Mouse (Mus musculus) MEL (cell line): Measurements from ENCODE around the gene Enpp7. TPM values are rescaled to one million over a fixed set of nuclear protein-coding genes. Genes with fewer than 3 reads are reported as not detected.

Experiments
- DNase-seq: peaks from one replicate; pipeline ENCODE4 v3.0.0; 2011; ENCODE audit warnings: low read depth, low spot score
- H3K27ac ChIP-seq: 2 replicates; pipeline ENCODE4 v1.5.1; 2012; ENCODE audit warnings: low read depth, mild to moderate bottlenecking, control low read depth, low read length, moderate library complexity; ENCODE audit not compliant: control insufficient read depth
- H3K27me3 ChIP-seq, 2 experiments: fragments of 150-350 bp in 1 of 2; sonication (generic) in 1 of 2; 2 replicates each; pipeline ENCODE4 v1.6.1; 2012; ENCODE audit warnings: low read length in 2 of 2, mild to moderate bottlenecking in 2 of 2, improper control_type of control experiment in 1 of 2, moderate library complexity in 1 of 2; ENCODE audit not compliant: insufficient read depth in 2 of 2, control insufficient read depth in 1 of 2
- H3K36me3 ChIP-seq, 2 experiments: 2 replicates each; pipeline ENCODE4 v1.6.1; 2012 to 2014; ENCODE audit warnings: low read length in 2 of 2, improper control_type of control experiment in 1 of 2, inconsistent platforms in 1 of 2, mild to moderate bottlenecking in 1 of 2; ENCODE audit not compliant: insufficient read depth in 2 of 2, control insufficient read depth in 1 of 2
- H3K4me1 ChIP-seq, 2 experiments: fragments of 150-350 bp in 1 of 2; sonication (generic) in 1 of 2; 2 replicates each; pipeline ENCODE4 v1.6.1; 2012; ENCODE audit warnings: low read length in 2 of 2, improper control_type of control experiment in 1 of 2, mild to moderate bottlenecking in 1 of 2; ENCODE audit not compliant: insufficient read depth in 2 of 2, control insufficient read depth in 1 of 2
- H3K4me3 ChIP-seq, 2 experiments: fragments of 150-350 bp in 1 of 2; sonication (generic) in 1 of 2; 2 replicates each; pipeline ENCODE4 v1.5.1; 2012; ENCODE audit warnings: low read depth in 2 of 2, low read length in 2 of 2, mild to moderate bottlenecking in 2 of 2, moderate library complexity in 2 of 2, control low read depth in 1 of 2, improper control_type of control experiment in 1 of 2; ENCODE audit not compliant: control insufficient read depth in 1 of 2, insufficient read depth in 1 of 2
- H3K79me2 ChIP-seq: 2 replicates; pipeline ENCODE4 v1.6.1; 2012; ENCODE audit warnings: mild to moderate bottlenecking, low read length, moderate library complexity; ENCODE audit not compliant: control insufficient read depth, poor library complexity, insufficient read depth
- H3K9ac ChIP-seq: 2 replicates; pipeline ENCODE4 v1.6.1; 2012; ENCODE audit warnings: low read depth, mild to moderate bottlenecking, control low read depth, low read length, moderate library complexity; ENCODE audit not compliant: control insufficient read depth, poor library complexity, severe bottlenecking
- H3K9me3 ChIP-seq: fragments of 150-350 bp; sonication (generic); replicated peaks from 2 replicates; pipeline ENCODE4 v1.6.1; 2012; ENCODE audit warnings: mild to moderate bottlenecking, low read length, improper control_type of control experiment, moderate library complexity; ENCODE audit not compliant: insufficient read depth
- CHD2 ChIP-seq: IDR thresholded peaks from 2 replicates; pipeline ENCODE4 v1.6.1; 2011; ENCODE audit warnings: low read length, improper control_type of control experiment
- CTCF ChIP-seq, 3 experiments: IDR thresholded peaks in 2 of 3; conservative IDR thresholded peaks in 1 of 3; 2 replicates each; pipeline ENCODE4 v1.5.1; 2011 to 2012; ENCODE audit warnings: low read length in 3 of 3, low read depth in 2 of 3, mild to moderate bottlenecking in 2 of 3, improper control_type of control experiment in 1 of 3, inconsistent platforms in 1 of 3, mixed read lengths in 1 of 3, moderate library complexity in 1 of 3; ENCODE audit not compliant: control insufficient read depth in 1 of 3, insufficient read depth in 1 of 3, poor library complexity in 1 of 3, severe bottlenecking in 1 of 3
- E2F4 ChIP-seq: IDR thresholded peaks from 2 replicates; pipeline ENCODE4 v1.6.1; 2011; ENCODE audit warnings: low read depth, low read length, improper control_type of control experiment, borderline replicate concordance
- ELF1 ChIP-seq: IDR thresholded peaks from 2 replicates; pipeline ENCODE4 v1.6.1; 2014; ENCODE audit warnings: low read depth, mild to moderate bottlenecking, inconsistent platforms, low read length, improper control_type of control experiment, moderate library complexity
- HCFC1 ChIP-seq: IDR thresholded peaks from 2 replicates; pipeline ENCODE4 v1.6.1; 2012; ENCODE audit warnings: low read depth, mild to moderate bottlenecking, inconsistent platforms, low read length, improper control_type of control experiment, moderate library complexity
- JUND ChIP-seq: IDR thresholded peaks from 2 replicates; pipeline ENCODE4 v1.6.1; 2011; ENCODE audit warnings: low read depth, mild to moderate bottlenecking, improper control_type of control experiment, low read length
- MAFK ChIP-seq: IDR thresholded peaks from 2 replicates; pipeline ENCODE4 v1.6.1; 2011; ENCODE audit warnings: low read depth, mild to moderate bottlenecking, low read length, improper control_type of control experiment, borderline replicate concordance
- MAX ChIP-seq: IDR thresholded peaks from 2 replicates; pipeline ENCODE4 v1.6.1; 2011; ENCODE audit warnings: low read length, improper control_type of control experiment
- MYB ChIP-seq: IDR thresholded peaks from 2 replicates; pipeline ENCODE4 v1.6.1; 2011; ENCODE audit warnings: mild to moderate bottlenecking, low read depth, low read length, improper control_type of control experiment
- MYC ChIP-seq: IDR thresholded peaks from 2 replicates; pipeline ENCODE4 v1.6.1; 2011; ENCODE audit warnings: low read depth, mild to moderate bottlenecking, low read length, improper control_type of control experiment, moderate library complexity
- POLR2AphosphoS2 ChIP-seq: IDR thresholded peaks from 2 replicates; pipeline ENCODE4 v1.6.1; 2011; ENCODE audit warnings: low read length, improper control_type of control experiment
- POLR2AphosphoS5 ChIP-seq: IDR thresholded peaks from 2 replicates; pipeline ENCODE4 v1.6.1; 2012; ENCODE audit warnings: low read depth, borderline replicate concordance, mild to moderate bottlenecking, inconsistent platforms, low read length, moderate library complexity, mixed read lengths
- SMC3 ChIP-seq: IDR thresholded peaks from 2 replicates; pipeline ENCODE4 v1.6.1; 2011; ENCODE audit warnings: low read depth, low read length, improper control_type of control experiment
- ZC3H11A ChIP-seq: IDR thresholded peaks from 2 replicates; pipeline ENCODE4 v1.6.1; 2012; ENCODE audit warnings: low read depth, mild to moderate bottlenecking, inconsistent platforms, low read length, improper control_type of control experiment
- ZMIZ1 ChIP-seq: IDR thresholded peaks from 2 replicates; pipeline ENCODE4 v1.6.1; 2012; ENCODE audit warnings: low read depth, mild to moderate bottlenecking, inconsistent platforms, low read length, improper control_type of control experiment, moderate library complexity
- polyA plus RNA-seq, 2 experiments: library from polyadenylated mRNA; stranded (reverse) in 1 of 2; unstranded in 1 of 2; fragments of >175 nt in 1 of 2; fragments of >200 nt in 1 of 2; gene quantifications; 2 replicates each; pipeline versions ENCODE4 v1.2.1 to v1.2.4; 2012; ENCODE audit warnings: low replicate concordance in 2 of 2, low read depth in 1 of 2; ENCODE audit not compliant: insufficient read length in 2 of 2, insufficient read depth in 1 of 2, missing spikeins in 1 of 2
- total RNA-seq: library from RNA; depleted of rRNA; stranded (reverse); fragments of 300-350 nt; gene quantifications from 2 replicates; pipeline ENCODE4 v1.2.3, GENCODE M21; 2012

Gene Enpp7
- total and polyA plus RNA-seq, 3 experiments, result not detected

DNA sequence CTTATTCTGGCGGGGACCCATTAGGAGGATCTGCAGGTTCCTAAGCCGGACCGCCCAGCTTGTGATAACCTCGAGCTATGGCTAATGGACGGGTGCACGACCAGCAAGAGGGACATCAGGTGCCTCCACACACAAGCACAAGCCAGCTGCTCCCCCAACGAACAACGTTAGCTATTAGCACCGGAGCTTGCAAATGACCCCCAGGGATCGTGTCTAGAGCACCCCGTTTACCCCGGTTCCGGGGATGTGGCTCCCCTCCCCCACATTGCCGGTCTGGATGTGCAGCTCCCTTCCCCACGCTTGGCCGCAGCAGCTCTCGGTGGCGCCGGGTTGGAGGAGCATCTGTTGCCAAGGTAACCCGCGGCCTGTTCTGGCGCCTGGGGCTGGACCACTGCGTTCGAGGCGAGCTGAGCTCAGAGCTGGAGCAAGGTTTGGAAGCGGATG lies 11.4 kb downstream of the Enpp7 start:
- Histone ChIP-seq H3K36me3 (no peaks in the 10 kb centered on the region), H3K4me1 (peaks cover 2 to 3% of the 10 kb centered on the region in 2 experiments; a peak in 2 of 4 replicates), H3K27me3 (no peaks in the 10 kb centered on the region; a peak in 1 of 4 replicates)
- TF ChIP-seq POLR2AphosphoS5 (no peak), CHD2 (no peak), ZC3H11A (no peak), ZMIZ1 (no peak), JUND (no peak), MAFK (no peak), SMC3 (no peak), ELF1 (no peak), E2F4 (no peak), MYB (no peak), HCFC1 (no peak), POLR2AphosphoS2 (no peak), MYC (no peak), MAX (no peak)
- TF ChIP-seq, all 39 proteins: peak for 0
- no peak overlapping the region for H3K9ac ChIP-seq
- DNase-seq, result no peak
- no peak overlapping the region for H3K27ac ChIP-seq
- H3K4me3 ChIP-seq, result no peak overlapping the region
- H3K9me3 ChIP-seq, result no peaks in the 10 kb centered on the region
- no peaks in the 10 kb centered on the region for H3K79me2 ChIP-seq

DNA sequence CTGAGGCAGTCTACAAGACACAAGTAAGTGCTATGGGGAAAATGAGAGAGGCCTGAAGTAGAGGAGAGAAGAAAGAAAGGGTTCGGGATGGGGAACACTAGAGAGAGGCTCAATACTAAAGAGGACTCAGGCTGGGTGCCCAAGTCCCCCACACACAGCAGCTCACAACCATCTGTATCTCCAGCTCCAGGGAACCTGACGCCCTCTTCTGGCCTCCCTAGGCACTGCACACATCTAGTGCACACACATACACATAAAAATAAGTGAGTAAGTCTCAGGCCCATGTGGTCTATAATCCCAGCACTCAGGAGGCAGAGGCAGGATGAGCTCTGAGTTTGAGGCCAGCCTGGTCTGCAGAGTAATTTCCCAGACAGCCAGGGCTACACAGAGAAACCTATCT lies 12.9 kb downstream of the Enpp7 start:
- no peak overlapping the region for H3K4me3 ChIP-seq
- no peak overlapping the region for H3K9ac ChIP-seq
- no peaks in the 10 kb centered on the region for H3K9me3 ChIP-seq
- H3K79me2 ChIP-seq, result no peaks in the 10 kb centered on the region
- peak; percentile 12 for DNase-seq
- peak; percentile 13 to 26 (median 22); a peak in 2 of 6 replicates for TF ChIP-seq CTCF (IDR thresholded peaks at IDR 0.05 in 2 of 3, conservative IDR thresholded peaks at IDR 0.05 in 1 of 3; ENCODE audit: control insufficient read depth in 1 of 3, insufficient read depth in 1 of 3, low read depth in 2 of 3, low read length in 3 of 3, poor library complexity in 1 of 3, severe bottlenecking in 1 of 3)
- no peak for TF ChIP-seq ELF1
- no peak for TF ChIP-seq JUND
- no peak for TF ChIP-seq MAX
- no peak for TF ChIP-seq HCFC1
- no peaks in the 10 kb centered on the region; a peak in 1 of 4 replicates for H3K27me3 ChIP-seq
- no peak overlapping the region for H3K27ac ChIP-seq
- H3K36me3 ChIP-seq, result no peaks in the 10 kb centered on the region
- H3K4me1 ChIP-seq, result peaks cover 2 to 3% of the 10 kb centered on the region in 2 experiments; a peak in 2 of 4 replicates
